Mouse (Mus musculus) small intestine, adult 2 months (tissue): ENCODE measurements around the gene Hcrt. TPM values are rescaled to one million over a fixed set of nuclear protein-coding genes. Genes with fewer than 3 reads are reported as not detected.
A peak's percentile ranks its signal among the peaks of the same experiment; 100 is the strongest.

Source experiments
- H3K27ac ChIP-seq: fragments of 200-500 bp; 2 replicates; pipeline ENCODE4 v1.5.1; 2012; ENCODE audit warnings: low read depth, low read length, control low read depth, inconsistent platforms; ENCODE audit not compliant: insufficient read depth
- H3K27me3 ChIP-seq: fragments of 200-500 bp; 2 replicates; pipeline ENCODE4 v1.6.1; 2012; ENCODE audit warnings: mild to moderate bottlenecking, moderate library complexity, low read length, inconsistent platforms; ENCODE audit not compliant: control insufficient read depth, insufficient read depth
- H3K36me3 ChIP-seq: fragments of 200-500 bp; 2 replicates; pipeline ENCODE4 v1.6.1; 2012; ENCODE audit warnings: mild to moderate bottlenecking, low read length, control low read depth, inconsistent platforms; ENCODE audit not compliant: control insufficient read depth, insufficient read depth
- H3K4me1 ChIP-seq: fragments of 200-500 bp; 2 replicates; pipeline ENCODE4 v1.6.1; 2012; ENCODE audit warnings: low read length, inconsistent platforms, mixed read lengths; ENCODE audit not compliant: control insufficient read depth, insufficient read depth, insufficient read length
- H3K4me3 ChIP-seq: fragments of 200-500 bp; 2 replicates; pipeline ENCODE4 v1.5.1; 2012; ENCODE audit warnings: low read depth, mild to moderate bottlenecking, control low read depth, inconsistent platforms, low read length, moderate library complexity
- CTCF ChIP-seq: fragments of 200-500 bp; IDR thresholded peaks from 2 replicates; pipeline ENCODE4 v1.5.1; 2012; ENCODE audit warnings: low read depth, mild to moderate bottlenecking, control low read depth, inconsistent platforms, low read length, moderate library complexity, mixed read lengths; ENCODE audit not compliant: insufficient replicate concordance, insufficient read length; ENCODE audit errors: extremely low read depth
- POLR2A ChIP-seq: fragments of 200-500 bp; IDR thresholded peaks from 2 replicates; pipeline ENCODE4 v1.6.1; 2012; ENCODE audit warnings: low read depth, mild to moderate bottlenecking, control low read depth, inconsistent platforms, low read length, moderate library complexity
- WGBS: fragments of 180-500 bp; shearing (Covaris S2); methylation state at CpG from one replicate; pipeline ENCODE4 v1.1.7; 2018; 5-methylcytosine and 5-hydroxymethylcytosine counted together
- polyA plus RNA-seq: library from polyadenylated mRNA; depleted of rRNA; stranded (reverse); fragments of >200 nt; gene quantifications from 2 replicates; pipeline ENCODE4 v1.2.3, GENCODE M21; 2012; rRNA removed

Hcrt gene
- not detected in 2 replicates for polyA plus RNA-seq

DNA sequence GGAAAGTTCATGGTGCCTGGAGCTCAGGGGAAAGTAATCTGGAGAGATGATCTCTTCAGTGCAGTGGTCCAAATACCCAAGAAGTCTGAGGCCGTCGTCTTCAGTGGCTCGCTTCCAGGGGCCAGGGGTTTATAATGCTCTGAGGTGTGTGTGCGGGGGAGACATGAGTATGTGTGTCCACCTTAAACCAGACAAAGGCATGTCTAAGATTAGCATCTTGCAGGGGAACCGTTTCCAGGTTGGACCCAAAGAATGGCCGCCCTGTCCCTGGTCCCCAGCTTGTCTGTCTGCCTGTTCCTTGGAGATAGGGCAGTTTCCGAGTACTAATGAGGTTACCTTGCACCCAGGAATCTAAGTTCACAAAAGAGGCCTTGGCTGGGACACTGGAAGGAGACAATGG lies at the start of gene Hcrt:
TSS of gene Hcrt (minus strand) at position 101 of the 400 bp plus-strand sequence.
- no peaks in the 10 kb centered on the region for H3K36me3 ChIP-seq
- peaks cover 13% of the 10 kb centered on the region for H3K4me1 ChIP-seq
- no peak within 1 kb of the TSS for H3K27ac ChIP-seq
- 84% methylated on average over 7 of the region's 7 CpGs for WGBS
- H3K27me3 ChIP-seq = peaks cover 9% of the 10 kb centered on the region
- H3K4me3 ChIP-seq = peak within 1 kb of the TSS; percentile 64
- no peak for TF ChIP-seq POLR2A
- TF ChIP-seq CTCF = no peak

DNA sequence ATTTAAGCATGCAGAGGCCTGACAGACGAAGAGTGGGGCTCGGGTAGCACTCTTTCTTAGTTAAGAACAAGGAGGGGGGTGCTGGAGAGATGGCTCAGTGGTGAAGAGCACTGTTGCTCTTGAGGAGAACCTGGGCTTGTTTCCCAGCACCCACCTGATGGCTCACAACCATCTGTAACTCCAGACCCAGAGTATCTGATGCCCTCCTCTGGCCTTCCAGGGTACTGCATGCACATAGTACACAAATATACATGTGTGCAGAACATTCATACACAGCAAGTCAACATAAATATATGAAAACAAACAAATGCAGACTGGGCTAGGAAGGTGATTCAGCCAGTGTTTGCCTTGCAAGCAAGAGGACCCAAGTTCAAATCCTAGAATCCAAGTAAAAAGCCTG lies 48.4 kb upstream of the Hcrt start:
- H3K4me3 ChIP-seq = no peak overlapping the region
- H3K27me3 ChIP-seq = no peaks in the 10 kb centered on the region
- H3K4me1 ChIP-seq = peaks cover 2% of the 10 kb centered on the region; the same call in 1 of the 2 replicates
- 0 out of 2 replicates have a peak, but pooled peaks cover 1% of the 10 kb centered on the region for H3K36me3 ChIP-seq
- TF ChIP-seq POLR2A (no peak), CTCF (no peak)
- 88% methylated on average over 2 of the region's 2 CpGs for WGBS
- H3K27ac ChIP-seq = no peak overlapping the region

DNA sequence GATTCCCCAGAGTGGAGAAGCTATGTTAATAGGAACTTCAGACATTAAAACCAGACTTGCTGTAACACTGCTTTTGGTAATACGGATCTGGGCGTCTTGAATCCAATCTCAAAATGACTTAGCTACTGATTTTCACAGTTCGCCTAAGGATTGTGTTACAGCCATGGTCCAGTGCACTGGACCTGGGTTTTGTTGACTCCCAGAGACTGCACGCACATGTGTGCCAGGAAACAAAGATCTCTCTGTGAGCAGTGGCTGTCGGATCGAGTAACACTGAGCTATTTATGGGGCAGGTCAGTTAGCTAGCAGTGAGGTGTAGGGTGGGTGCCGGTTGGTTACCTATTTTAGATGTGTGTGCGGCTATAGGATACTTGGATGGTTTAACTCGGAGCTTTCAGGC lies 47.8 kb upstream of the Hcrt start:
- WGBS = 87% methylated on average over 9 of the region's 9 CpGs
- H3K27me3 ChIP-seq = no peaks in the 10 kb centered on the region
- H3K4me1 ChIP-seq = peaks cover 2% of the 10 kb centered on the region
- TF ChIP-seq POLR2A = no peak
- TF ChIP-seq CTCF = no peak
- 0 out of 2 replicates have a peak, but pooled peaks cover 1% of the 10 kb centered on the region for H3K36me3 ChIP-seq
- H3K4me3 ChIP-seq = no peak overlapping the region
- no peak overlapping the region for H3K27ac ChIP-seq

DNA sequence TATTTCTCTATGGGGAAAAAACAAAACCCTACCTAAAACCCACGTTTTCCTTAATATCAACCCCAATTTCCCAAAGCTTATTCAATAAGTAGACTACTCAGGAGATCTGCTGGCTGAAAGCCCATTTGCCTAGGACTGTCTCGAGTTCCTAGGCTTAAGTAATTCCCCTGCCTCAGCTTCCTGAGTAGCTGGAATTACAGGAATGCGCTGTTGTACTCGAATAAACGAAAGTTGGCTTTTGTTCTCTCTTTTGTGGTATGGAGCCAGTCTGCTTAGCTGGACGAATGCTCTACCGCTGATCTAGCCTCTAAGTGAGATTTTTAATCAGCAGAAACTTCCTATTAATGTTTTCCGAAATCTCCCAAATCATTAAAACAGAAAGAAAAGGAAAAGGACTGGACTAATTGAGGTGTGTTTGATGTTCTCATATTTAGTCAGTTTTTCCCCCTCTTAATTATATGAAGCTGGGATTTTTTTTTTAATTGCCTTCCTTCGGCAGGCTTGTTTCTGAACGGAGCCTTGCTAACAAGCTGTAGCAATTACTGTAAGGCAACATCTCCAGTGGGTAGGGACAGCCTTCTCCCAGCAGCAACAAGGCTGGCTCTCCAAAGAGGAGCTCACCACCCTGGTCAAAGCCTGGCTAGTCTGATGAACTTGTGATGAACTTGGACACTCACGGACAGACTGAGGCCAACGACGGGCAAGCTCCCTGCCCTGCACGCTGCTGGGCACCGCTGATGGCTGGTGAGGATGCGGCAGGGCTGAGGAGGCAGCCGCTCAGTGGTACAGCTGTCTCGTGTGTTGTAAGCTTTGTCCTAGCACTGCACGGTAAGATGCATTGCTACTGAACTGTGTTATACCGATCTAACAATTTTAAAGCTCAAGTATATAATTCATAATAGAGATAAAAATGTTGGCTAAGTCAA lies 43.9 kb upstream of the Hcrt start:
- TF ChIP-seq CTCF = no peak
- no peak for TF ChIP-seq POLR2A
- H3K4me3 ChIP-seq = no peak overlapping the region
- H3K36me3 ChIP-seq = peaks cover 23% of the 10 kb centered on the region
- 79% methylated on average over 20 of the region's 20 CpGs for whole genome bisulfite sequencing
- no peaks in the 10 kb centered on the region for H3K27me3 ChIP-seq
- no peaks in the 10 kb centered on the region; the same call in 1 of the 2 replicates for H3K4me1 ChIP-seq
- H3K27ac ChIP-seq = no peak overlapping the region

DNA sequence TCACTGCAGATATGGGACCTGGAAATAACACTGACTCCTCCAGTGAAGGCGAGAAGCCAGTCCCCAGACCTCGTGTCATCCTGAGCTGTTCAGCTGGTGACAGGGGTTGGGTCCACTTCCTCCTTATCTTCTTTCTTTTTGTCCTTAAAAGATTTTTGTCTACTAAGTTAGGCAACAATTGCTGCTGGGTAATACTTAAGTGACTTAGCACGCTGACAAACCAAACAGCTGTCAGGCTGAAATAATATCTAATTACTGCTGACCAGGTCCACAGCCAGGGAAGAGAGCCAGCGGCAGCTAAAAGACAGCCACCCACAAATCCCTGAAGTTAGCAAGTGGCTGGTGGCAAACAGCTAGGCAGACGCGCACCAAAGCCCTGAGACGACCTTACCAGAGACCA lies 42.8 kb upstream of the Hcrt start:
- no peak for TF ChIP-seq POLR2A
- TF ChIP-seq CTCF = no peak

DNA sequence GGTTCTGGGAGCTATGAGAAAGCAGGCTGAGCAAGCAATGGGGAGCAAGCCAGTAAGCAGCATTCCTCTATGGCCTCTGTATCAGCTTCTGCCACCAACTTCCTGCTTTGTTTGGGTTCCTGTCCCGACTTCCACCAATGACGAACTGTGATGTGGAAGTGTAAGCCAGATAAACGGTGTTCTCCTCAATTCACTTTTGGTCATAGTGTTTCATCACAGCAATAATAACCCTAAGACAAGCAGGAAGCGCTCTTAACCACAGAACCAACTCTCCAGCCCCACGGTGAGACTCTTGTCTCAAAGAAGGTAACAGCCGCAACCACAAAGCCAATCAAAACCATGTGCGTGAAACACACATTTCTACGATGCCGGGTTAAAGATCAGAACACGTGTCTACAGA lies 41.7 kb upstream of the Hcrt start:
- Histone ChIP-seq H3K27ac (no peak overlapping the region), H3K4me1 (no peaks in the 10 kb centered on the region; the same call in 1 of the 2 replicates), H3K27me3 (no peaks in the 10 kb centered on the region), H3K36me3 (peaks cover 38% of the 10 kb centered on the region), H3K4me3 (no peak overlapping the region)
- WGBS = 86% methylated on average over 10 of the region's 10 CpGs
- TF ChIP-seq CTCF (no peak), POLR2A (no peak)

More for the DNA sequence above, 42.8 kb upstream of the Hcrt start:
- no peak overlapping the region for H3K27ac ChIP-seq
- H3K4me3 ChIP-seq = no peak overlapping the region
- H3K27me3 ChIP-seq = no peaks in the 10 kb centered on the region
- no peaks in the 10 kb centered on the region; the same call in 1 of the 2 replicates for H3K4me1 ChIP-seq
- peaks cover 33% of the 10 kb centered on the region for H3K36me3 ChIP-seq
- WGBS = 79% methylated on average over 7 of the region's 7 CpGs

DNA sequence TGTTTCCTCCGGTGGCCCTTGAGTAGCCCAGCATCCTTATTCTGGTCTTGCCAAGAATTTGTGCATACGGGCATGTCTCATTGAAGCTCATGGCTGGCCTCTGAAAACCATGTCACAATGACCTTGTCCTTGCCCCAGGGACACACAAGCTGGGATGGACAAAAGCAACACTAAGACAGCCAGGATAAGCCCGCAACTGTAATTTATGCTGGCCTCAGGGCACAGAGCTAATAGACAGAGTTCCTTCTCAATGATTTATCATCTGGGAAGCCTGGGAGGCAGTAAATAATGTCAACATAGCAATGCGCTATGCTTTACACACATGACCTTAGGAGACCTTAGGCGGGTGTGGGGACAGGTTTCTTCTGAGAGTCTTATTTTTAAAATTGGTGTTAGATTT lies 36.7 kb upstream of the Hcrt start:
- no peaks in the 10 kb centered on the region for H3K4me1 ChIP-seq
- H3K27ac ChIP-seq = no peak overlapping the region
- peaks cover 57% of the 10 kb centered on the region for H3K36me3 ChIP-seq
- H3K4me3 ChIP-seq = no peak overlapping the region
- 78% methylated on average over 5 of the region's 5 CpGs for WGBS
- H3K27me3 ChIP-seq = no peaks in the 10 kb centered on the region
- no peak for TF ChIP-seq POLR2A
- TF ChIP-seq CTCF = no peak
